Mouse (Mus musculus) thymus, adult 2 months (tissue): ENCODE results near the gene Ankrd54.

Experiments
- CTCF ChIP-seq: fragments of 200-500 bp; IDR thresholded peaks from 2 replicates; pipeline ENCODE4 v1.5.1; 2012; ENCODE audit warnings: mild to moderate bottlenecking, control low read depth, low read length, moderate library complexity, borderline replicate concordance; ENCODE audit not compliant: control insufficient read depth, poor library complexity, insufficient read depth; ENCODE audit errors: extremely low read depth
- POLR2A ChIP-seq: fragments of 200-500 bp; IDR thresholded peaks from 2 replicates; pipeline ENCODE4 v1.6.1; 2012; ENCODE audit warnings: mild to moderate bottlenecking, low read length, control low read depth, moderate library complexity; ENCODE audit not compliant: control insufficient read depth, poor library complexity, insufficient read depth; ENCODE audit errors: extremely low read depth

- TF ChIP-seq CTCF, result no peak
- TF ChIP-seq POLR2A, result no peak
Observed at GRCm38 (mm10) chr15:79103264-79103663, 40.6 kb upstream of the Ankrd54 start.
